Mouse (Mus musculus) stomach, embryonic 14.5 days (tissue): ENCODE results near the gene Usp4. TPM values are rescaled to one million over a fixed set of nuclear protein-coding genes. Genes with fewer than 3 reads are reported as not detected.
A peak's percentile ranks its signal among the peaks of the same experiment; 100 is the strongest.
"Not testable (repeated sequence)": the region's sequence is repeated elsewhere in the genome, so short reads cannot be mapped to it uniquely, and the experiment has no call there.

Source experiments
- ATAC-seq: fragments of 200-750 bp; cut with Nextera tagmentation; 2 replicates; pipeline ENCODE4 v1.8.0; 2017; ENCODE audit warnings: low read depth, moderate TSS enrichment; ENCODE audit not compliant: insufficient number of reproducible peaks, insufficient read depth, low FRiP score
- H3K27ac ChIP-seq: fragments of 300-500 bp; sonication (generic); 2 replicates; pipeline ENCODE4 v1.5.1; 2014; ENCODE audit warnings: mild to moderate bottlenecking, low read length, moderate library complexity, mixed read lengths
- H3K27me3 ChIP-seq: fragments of 300-500 bp; sonication (generic); 2 replicates; pipeline ENCODE4 v1.6.1; 2014; ENCODE audit warnings: low read length, control low read depth, mixed read lengths; ENCODE audit not compliant: control insufficient read depth, insufficient read depth
- H3K36me3 ChIP-seq: fragments of 300-500 bp; sonication (generic); 2 replicates; pipeline ENCODE4 v1.6.1; 2014; ENCODE audit warnings: mild to moderate bottlenecking, control low read depth, low read length, moderate library complexity, mixed read lengths; ENCODE audit not compliant: control insufficient read depth, insufficient read depth
- H3K4me1 ChIP-seq: fragments of 300-500 bp; sonication (generic); 2 replicates; pipeline ENCODE4 v1.6.1; 2014; ENCODE audit warnings: low read length, control low read depth, mixed read lengths; ENCODE audit not compliant: control insufficient read depth, insufficient read depth
- H3K4me2 ChIP-seq: fragments of 300-500 bp; sonication (generic); replicated peaks from 2 replicates; pipeline ENCODE4 v1.6.1; 2014; ENCODE audit warnings: low read depth, low read length, control low read depth
- H3K4me3 ChIP-seq: fragments of 300-500 bp; sonication (generic); 2 replicates; pipeline ENCODE4 v1.5.1; 2014; ENCODE audit warnings: low read depth, low read length, control low read depth
- H3K9ac ChIP-seq: fragments of 300-500 bp; sonication (generic); replicated peaks from 2 replicates; pipeline ENCODE4 v1.6.1; 2014; ENCODE audit warnings: low read depth, mild to moderate bottlenecking, control low read depth, low read length, moderate library complexity, mixed read lengths
- H3K9me3 ChIP-seq: fragments of 300-500 bp; sonication (generic); 2 replicates; pipeline ENCODE4 v1.6.1; 2016; ENCODE audit warnings: low read depth, low read length, control low read depth; ENCODE audit not compliant: control insufficient read depth
- WGBS: fragments of 180-500 bp; shearing (Covaris S2); extraction: QIAGEN DNeasy Blood & Tissue Kit; methylation state at CpG from one replicate; pipeline ENCODE4 v1.1.7; 2014; 5-methylcytosine and 5-hydroxymethylcytosine counted together
- polyA plus RNA-seq: library from polyadenylated mRNA; unstranded; fragments of >200 nt; fragmentation: Nextera tagmentation; extraction: Ambion mirVana; gene quantifications from 2 replicates; pipeline ENCODE4 v1.2.1, GENCODE M21; 2014

Gene Usp4
- polyA plus RNA-seq, 1 experiment from 2014 or later = 103 TPM

DNA sequence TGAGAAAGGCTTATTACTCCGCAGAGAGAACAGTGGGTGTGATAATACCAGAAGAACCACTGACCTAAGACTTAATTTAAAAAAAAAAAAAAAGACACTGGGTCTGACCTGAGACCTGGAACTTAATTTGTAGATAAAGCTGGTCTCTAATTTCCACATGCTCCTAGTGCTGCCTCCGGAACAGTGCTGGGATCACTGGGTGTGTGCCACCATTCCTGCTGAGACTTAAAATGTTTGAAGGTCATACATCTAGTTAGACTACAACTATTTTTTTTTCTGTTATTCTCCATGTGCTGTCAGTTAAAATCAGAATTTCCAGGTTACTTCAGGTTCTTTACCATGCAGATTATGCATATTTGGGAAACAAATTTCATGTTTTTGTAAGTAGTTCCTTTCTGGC lies 39.5 kb upstream of the Usp4 start:
- Histone ChIP-seq H3K27me3 (no peaks in the 10 kb centered on the region), H3K36me3 (peaks cover 11% of the 10 kb centered on the region), H3K4me3 (peak overlapping the region; percentile 87), H3K4me1 (peaks cover 29% of the 10 kb centered on the region), H3K9ac (peak overlapping the region; percentile 25; the same call in 1 of the 2 replicates), H3K4me2 (peak overlapping the region; percentile 86), H3K9me3 (no peaks in the 10 kb centered on the region), H3K27ac (peak overlapping the region; percentile 21; the same call in 1 of the 2 replicates)
- no peak for ATAC-seq
- WGBS = 47% methylated on average over 2 of the region's 2 CpGs

- no peak for ATAC-seq
Observed at GRCm38 (mm10) chr9:108317572-108317971, 30.1 kb upstream of the Usp4 start.

DNA sequence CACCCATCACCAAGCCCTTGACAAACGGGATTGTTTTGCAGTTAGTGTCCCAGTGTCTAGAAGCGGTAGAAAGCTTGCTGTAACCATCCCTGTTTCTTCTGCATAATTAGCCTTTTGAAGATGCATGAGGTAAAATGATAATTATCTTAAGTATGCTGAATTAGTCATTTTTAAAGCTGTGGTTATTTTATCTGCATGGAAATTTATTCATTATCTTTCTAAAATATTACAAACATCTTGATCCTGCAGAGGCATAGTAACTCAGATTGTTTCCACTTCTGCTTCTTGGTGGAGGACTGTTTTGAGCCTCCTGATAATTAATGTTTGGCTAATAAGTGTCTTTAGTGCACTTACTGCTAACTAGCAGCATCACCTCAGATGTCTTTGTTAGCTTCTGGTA lies 29.2 kb upstream of the Usp4 start:
- no peak overlapping the region for H3K4me2 ChIP-seq
- H3K9ac ChIP-seq = no peak overlapping the region
- 82% methylated on average over 2 of the region's 2 CpGs for WGBS
- no peaks in the 10 kb centered on the region for H3K4me1 ChIP-seq
- H3K4me3 ChIP-seq = no peak overlapping the region
- H3K36me3 ChIP-seq = peaks cover 14% of the 10 kb centered on the region; the same call in 1 of the 2 replicates
- no peaks in the 10 kb centered on the region for H3K9me3 ChIP-seq
- no peak overlapping the region for H3K27ac ChIP-seq
- no peaks in the 10 kb centered on the region for H3K27me3 ChIP-seq
- no peak for ATAC-seq

More at GRCm38 (mm10) chr9:108317572-108317971, 30.1 kb upstream of the Usp4 start:
- Histone ChIP-seq H3K27ac (no peak overlapping the region), H3K4me3 (no peak overlapping the region), H3K4me1 (no peaks in the 10 kb centered on the region), H3K9me3 (no peaks in the 10 kb centered on the region), H3K36me3 (peaks cover 14% of the 10 kb centered on the region; the same call in 1 of the 2 replicates), H3K27me3 (no peaks in the 10 kb centered on the region), H3K9ac (no peak overlapping the region), H3K4me2 (no peak overlapping the region)
- 92% methylated on average over 3 of the region's 3 CpGs for WGBS

DNA sequence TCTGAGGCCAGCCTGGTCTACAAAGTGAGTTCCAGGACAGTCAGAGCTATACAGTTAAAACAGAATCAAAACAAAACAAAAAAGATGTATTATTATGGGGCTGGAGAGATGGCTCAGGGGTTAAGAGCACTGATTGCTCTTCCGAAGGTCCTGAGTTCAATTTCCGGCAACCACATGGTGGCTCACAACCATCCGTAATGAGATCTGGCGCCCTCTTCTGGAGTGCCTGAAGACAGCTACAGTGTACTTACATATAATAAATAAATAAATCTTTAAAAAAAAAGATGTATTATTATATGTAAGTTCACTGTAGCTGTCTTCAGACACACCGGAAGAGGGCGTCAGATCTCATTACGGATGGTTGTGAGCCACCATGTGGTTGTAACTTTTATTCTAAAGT lies 25.6 kb upstream of the Usp4 start:
- peaks cover 12% of the 10 kb centered on the region for H3K36me3 ChIP-seq
- not testable (repeated sequence) for H3K27ac ChIP-seq, H3K9me3 ChIP-seq, H3K9ac ChIP-seq, H3K27me3 ChIP-seq, H3K4me3 ChIP-seq, H3K4me2 ChIP-seq, ATAC-seq, H3K4me1 ChIP-seq
- WGBS = 91% methylated on average over 7 of the region's 7 CpGs

- Histone ChIP-seq H3K9me3 (no peaks in the 10 kb centered on the region), H3K4me2 (no peak overlapping the region), H3K27me3 (no peaks in the 10 kb centered on the region), H3K36me3 (peaks cover 35% of the 10 kb centered on the region), H3K4me3 (no peak overlapping the region), H3K9ac (no peak overlapping the region), H3K4me1 (no peaks in the 10 kb centered on the region), H3K27ac (no peak overlapping the region)
- ATAC-seq = no peak
- 77% methylated on average over 1 of the region's 1 CpGs for WGBS
Observed at GRCm38 (mm10) chr9:108324784-108325183, 22.9 kb upstream of the Usp4 start.

DNA sequence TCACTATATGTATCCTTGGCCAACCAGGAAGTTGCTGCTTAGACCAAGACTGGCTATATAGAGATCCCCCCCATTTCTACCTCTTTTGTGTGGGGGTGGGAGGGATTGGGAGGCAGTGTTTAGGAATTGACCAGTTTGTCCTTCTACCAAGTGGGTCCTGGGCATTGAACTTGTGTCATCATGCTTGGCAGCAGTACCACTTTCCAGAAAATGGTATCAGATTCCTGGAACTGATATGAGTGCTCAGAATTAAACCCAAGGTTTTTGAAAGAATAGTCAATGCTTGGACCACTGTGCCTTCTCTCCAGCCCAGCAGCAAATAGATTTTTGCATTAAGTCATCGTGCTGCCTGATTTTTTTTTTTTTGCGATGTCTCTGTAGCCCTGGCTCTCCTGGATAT lies 21.8 kb upstream of the Usp4 start:
- Histone ChIP-seq H3K4me1 (no peaks in the 10 kb centered on the region), H3K9ac (no peak overlapping the region), H3K4me3 (no peak overlapping the region), H3K27ac (no peak overlapping the region), H3K9me3 (no peaks in the 10 kb centered on the region), H3K4me2 (no peak overlapping the region), H3K27me3 (no peaks in the 10 kb centered on the region), H3K36me3 (peaks cover 43% of the 10 kb centered on the region)
- ATAC-seq = no peak
- WGBS = 97% methylated on average over 2 of the region's 2 CpGs

DNA sequence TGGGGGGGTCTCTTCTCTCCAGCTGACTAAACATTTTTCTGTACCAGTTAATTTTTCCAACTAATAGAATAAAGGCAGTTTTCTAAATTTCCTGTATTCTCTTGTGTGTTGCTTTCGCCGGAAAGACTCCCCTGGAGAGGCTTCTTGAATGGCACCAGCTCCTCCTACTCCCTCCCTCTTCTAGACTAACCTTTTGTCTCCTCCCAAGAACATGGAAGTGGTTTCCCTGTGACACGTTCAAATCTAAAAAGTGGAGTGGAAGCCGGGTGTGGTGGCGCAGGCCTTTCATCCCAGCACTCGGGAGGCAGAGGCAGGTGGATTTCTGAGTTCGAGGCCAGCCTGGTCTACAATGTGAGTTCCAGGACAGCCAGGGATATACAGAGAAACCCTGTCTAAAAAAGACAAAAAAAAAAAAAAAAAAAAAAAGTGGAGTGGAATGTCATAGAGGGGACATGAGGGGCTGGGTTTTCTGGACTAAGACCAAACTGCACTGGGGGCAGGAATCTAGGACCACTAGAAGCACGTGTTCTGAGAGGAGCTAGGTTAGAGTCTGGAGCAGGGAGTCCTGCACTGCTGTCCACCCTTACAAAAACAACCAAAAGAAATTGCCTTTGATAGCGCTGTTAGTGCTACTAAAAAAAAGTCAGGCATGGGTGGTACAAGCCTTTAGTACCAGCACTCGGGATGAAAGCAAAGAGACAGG lies 9.7 kb upstream of the Usp4 start:
- H3K27me3 ChIP-seq = no peaks in the 10 kb centered on the region
- H3K27ac ChIP-seq = peak overlapping the region; percentile 96; the same call in 1 of the 2 replicates
- peaks cover 23% of the 10 kb centered on the region; the same call in 1 of the 2 replicates for H3K4me1 ChIP-seq
- peak overlapping the region; percentile 83 for H3K4me2 ChIP-seq
- no peak overlapping the region for H3K4me3 ChIP-seq
- H3K36me3 ChIP-seq = peaks cover 32% of the 10 kb centered on the region
- WGBS = 67% methylated on average over 10 of the region's 10 CpGs
- no peaks in the 10 kb centered on the region for H3K9me3 ChIP-seq
- no peak for ATAC-seq
- no peak overlapping the region for H3K9ac ChIP-seq

- Histone ChIP-seq H3K4me2 (peak overlapping the region; percentile 83), H3K4me1 (peaks cover 23% of the 10 kb centered on the region; the same call in 1 of the 2 replicates), H3K9ac (no peak overlapping the region), H3K27me3 (no peaks in the 10 kb centered on the region), H3K9me3 (no peaks in the 10 kb centered on the region), H3K36me3 (peaks cover 29% of the 10 kb centered on the region), H3K27ac (peak overlapping the region; percentile 96), H3K4me3 (peak overlapping the region; percentile 74; the same call in 1 of the 2 replicates)
- no peak for ATAC-seq
- WGBS = 32% methylated on average over 6 of the region's 6 CpGs
Observed at GRCm38 (mm10) chr9:108338551-108338885, 9.1 kb upstream of the Usp4 start.
